Mouse (Mus musculus) thymus, postnatal 14 days (tissue): ENCODE measurements around the gene Spag7.

Experiments used
- DNase-seq: peaks from one replicate; pipeline ENCODE4 v3.0.0; 2021

The Spag7 gene

DNA sequence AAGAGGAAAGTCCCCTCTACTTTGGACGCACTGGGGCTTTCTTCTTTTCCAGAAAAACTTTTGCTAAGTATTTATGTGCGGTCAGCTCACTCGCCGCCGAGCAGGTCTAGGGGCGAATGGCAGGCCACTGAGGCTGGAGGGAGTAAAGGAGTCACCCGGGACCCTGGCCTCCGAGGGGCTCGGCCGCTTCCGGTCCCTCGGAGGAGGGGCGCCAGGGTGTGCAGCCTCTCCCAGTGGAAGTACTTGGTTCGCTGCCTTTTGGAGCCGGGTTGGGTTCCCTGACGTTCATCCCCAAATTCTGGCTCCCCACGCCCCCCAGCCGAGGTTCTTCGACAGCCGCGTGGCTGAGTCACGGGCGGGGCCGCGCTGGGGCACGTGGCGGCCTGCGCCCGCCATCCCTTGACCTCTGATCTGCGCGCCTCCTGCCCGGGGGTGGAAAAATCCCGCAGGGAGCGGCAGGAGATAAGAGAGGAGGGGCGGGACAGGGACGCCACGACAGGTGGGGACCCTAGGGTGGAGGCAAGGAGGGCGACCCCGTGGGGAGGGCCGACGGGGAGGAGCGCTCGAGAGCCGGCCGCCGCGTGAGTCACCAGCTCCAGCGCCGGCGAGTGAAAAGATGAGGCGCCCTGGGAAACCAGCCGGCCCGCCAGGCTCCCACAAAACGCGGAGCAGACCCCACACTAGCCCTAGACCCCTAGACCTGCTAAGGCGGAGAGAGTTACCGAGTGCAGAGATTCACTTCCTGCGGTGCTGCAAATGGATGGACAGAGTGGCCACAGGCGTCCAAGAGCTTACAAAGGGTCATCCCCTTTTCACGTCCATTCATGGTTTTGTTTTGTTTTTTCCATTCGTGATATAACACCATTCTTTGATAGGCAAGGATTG, 13.4 kb downstream of the Spag7 start:
- peak; percentile 73 for DNase-seq

DNA sequence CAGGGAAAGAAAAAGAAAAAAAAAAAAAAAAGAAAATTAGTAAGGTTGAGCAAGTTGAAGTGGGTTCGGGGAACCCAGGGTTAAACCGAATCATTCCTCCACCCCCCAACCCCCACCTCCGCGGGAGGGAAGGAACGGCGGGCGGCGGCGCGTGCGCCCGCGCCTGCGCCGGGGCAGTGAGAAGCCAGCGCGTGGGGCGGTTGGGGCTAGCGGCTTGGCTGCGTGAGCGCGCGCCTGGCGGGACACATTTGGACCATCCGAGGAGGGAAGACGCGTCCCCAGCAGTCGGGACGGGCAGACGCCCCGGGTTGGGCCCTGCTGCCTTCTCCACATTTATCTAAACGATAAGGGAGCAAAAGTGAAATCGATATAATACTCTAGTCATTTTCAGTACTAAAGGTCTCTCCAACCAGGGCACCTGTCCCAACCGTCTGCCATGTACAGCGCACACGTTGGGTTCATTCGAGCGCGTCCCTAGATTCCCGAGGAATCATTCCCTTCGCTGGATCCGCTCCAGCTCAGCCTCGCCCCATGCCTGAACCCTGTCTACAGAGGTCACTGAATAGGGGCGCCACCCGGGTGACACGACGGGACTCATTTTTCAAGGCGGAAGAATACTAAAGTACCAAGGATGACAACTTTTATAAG, 14.2 kb downstream of the Spag7 start:
- peak; percentile 85 for DNase-seq

DNA sequence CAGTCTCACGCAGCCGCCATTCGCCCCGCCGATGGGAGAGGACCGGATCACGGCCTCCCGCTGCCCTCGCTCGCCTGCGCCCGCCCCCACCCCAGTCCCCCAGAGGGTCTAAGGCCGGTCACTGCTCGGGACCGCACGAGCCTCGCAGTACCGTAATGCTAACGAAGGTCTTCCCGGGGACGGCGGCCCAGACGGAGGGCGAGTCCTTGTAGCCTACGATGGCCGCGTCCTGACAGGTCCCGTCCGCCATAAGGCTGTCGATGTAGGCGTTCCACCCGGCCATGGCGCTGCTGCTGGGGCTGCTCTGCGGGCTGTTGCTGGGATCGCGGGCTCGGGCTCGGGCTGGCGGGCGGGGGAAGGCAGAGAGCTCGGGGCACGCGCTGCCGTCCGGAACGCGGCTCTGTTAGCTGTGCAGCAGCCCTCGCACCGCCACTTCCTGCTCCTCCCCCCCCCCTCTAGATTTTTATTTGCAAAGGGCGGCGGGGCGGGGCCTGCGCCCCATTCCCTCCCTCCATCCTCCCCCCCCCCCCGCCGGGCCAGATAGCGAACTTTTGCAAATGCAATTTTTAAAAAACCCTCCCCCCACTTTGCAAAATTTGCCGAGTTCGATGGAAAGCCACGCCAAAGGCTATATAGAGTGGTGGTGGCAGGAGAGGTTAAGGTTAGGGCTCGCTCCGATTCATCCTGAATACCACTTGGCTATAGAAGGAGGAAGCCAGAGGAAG, 14.9 kb downstream of the Spag7 start, which contains the start of gene Pfn1:
Pfn1 (minus strand) TSS at position 447 of the 725 bp plus-strand sequence.
- peak; percentile 90 for DNase-seq

- peak; percentile 89 for DNase-seq
Measured at GRCm38 (mm10) chr11:70653345-70654197, 15.6 kb downstream of the Spag7 start.

- DNase-seq = no peak
Measured at GRCm38 (mm10) chr11:70652884-70653344, 16.3 kb downstream of the Spag7 start.

DNA sequence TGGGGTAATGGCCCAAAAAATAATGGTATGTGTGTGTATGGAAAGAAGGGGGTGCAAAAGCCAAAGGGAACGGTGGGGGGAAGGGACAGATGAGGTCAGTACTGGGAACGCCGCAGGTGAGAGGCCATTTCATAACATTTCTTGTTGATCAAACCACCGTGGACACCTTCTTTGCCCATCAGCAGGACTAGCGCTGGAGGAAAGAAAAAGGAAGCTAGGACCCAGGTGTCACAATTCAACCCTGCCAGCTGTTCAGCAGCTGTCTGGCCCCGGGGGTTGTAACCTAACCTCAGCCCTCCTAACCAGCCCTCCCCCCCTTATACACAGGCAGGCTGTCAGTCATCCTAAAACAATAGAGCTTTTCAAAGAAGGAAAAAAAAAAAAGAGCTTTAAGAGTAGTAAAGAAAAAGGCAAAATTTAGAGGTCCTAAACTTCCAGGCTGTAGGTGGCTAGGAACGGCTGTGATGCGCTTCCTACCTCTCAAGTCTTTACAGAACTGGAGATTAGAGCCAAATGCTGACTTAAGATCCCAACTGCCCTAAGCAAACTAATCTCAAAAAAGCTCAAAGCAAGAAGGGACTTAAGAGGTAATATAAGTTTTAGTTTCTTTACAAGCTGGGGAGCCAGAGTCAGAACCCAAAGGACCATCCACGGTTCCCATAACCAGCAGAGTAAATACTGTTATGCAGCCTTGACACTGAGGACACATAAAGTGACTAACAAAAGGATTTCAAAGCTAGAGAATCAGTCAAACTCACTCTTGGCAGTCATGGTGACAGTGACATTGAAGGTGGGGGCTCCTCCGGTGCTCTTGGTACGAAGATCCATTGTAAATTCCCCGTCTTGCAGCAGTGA, 17.0 kb downstream of the Spag7 start:
- peak; percentile 76 for DNase-seq

GRCm38 (mm10) chr11:70651391-70651790, 17.8 kb downstream of the Spag7 start:
- DNase-seq = no peak

DNA sequence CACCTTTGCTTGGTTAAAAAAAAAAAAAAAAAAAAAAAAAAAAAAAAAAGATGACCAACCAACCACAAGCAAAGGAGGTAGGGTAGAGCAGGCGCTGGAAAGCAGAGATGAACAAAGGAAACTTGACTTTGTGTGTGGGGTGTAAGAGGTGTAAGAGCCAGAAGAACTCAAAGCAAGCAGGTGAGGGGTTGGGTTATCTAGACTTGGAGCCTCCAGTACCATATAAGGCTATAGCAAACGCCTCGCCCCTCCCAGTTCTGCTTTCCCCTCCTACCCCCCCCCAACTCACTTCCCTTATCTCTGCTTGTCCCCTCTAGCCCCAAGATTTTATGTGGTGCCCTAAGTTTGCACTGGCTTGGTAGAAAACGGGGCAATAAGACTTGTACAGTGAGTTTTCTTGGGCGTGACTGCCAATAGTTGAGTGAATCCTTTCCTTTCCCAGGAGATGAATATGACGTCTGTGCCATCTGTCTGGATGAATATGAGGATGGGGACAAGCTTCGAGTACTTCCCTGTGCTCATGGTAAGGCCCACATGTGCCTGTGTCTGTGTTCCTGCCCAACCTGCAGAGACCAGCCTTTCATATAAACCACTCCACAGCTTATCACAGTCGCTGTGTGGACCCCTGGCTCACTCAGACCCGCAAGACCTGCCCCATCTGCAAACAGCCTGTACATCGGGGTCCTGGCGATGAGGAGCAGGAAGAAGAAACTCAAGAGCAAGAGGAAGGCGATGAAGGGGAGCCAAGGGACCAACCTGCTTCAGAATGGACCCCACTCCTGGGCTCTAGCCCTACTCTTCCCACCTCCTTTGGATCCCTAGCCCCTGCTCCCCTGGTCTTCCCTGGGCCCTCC, 18.7 kb downstream of the Spag7 start:
- peak; percentile 71 for DNase-seq

DNA sequence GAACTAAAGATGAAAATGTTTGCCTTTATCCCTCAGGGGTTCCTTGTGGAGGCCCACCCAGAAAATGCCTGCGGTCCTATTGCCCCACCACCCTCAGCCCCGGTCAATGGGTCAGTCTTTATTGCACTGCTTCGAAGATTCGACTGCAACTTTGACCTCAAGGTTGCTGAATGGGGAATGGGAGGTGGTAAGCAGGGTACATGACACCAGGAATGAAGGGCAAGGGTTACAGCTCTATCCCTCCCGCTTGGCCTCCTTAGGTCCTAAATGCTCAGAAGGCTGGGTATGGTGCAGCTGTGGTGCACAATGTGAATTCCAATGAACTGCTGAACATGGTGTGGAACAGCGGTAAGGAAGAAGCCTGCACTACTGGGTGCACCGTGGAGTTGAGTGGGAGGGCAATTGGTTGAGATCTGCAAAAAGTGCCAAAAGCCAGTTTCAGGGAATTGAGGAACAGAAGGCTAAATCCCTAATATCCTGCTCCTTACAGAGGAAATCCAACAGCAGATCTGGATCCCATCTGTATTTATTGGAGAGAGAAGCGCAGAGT, 20.0 kb downstream of the Spag7 start:
- DNase-seq = no peak

DNA sequence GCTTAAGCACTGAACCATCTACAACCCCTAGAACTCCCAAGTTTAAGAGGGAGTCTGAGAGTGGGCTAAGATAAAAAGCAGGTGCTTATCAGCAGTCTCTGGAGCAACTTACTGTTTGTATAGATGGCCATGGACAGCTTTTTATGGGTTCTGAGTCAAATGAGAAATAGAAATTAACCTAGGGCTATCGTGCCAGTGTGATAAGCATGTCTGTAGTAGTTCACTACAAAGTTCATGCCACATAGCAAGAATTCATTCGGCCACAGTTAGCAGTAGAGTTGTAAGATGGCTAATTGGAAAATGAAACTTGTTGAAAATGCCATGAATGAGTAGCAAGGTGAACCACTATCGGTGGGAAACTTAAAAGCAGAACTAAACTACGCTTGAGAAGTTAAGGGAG, 20.7 kb downstream of the Spag7 start:
- DNase-seq = no peak

DNA sequence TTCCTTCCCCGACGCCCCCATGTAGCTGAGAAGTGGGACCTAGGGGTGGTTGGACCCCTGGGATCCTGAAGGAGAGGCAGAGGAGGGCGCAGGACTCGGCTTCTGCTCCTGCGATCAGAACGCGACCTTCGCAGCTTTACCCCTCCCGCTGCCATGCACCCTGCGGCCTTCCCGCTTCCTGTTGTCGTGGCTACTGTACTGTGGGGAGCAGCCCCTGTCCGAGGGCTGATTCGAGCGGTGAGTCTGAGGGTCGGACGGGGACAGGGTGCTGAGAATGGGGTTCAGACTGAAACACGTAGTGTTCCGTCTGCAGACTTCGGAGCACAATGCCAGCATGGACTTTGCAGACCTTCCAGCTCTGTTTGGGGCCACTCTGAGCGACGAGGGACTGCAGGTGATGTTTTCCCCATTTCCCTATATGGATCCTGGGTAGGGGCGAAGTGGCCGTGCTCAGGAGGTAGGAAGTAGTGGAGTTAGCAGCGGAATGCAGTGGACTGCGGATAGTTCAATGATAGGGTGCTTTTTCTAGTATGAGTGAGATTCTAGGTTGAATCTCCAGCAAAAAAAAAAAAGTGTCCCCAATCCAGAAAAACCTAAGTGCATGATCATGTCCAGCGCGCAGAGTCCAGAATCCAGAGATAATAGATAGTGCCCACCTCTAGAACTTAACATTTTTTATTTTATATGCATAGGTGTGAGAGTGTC, 21.3 kb downstream of the Spag7 start:
- peak; percentile 74 for DNase-seq

DNA sequence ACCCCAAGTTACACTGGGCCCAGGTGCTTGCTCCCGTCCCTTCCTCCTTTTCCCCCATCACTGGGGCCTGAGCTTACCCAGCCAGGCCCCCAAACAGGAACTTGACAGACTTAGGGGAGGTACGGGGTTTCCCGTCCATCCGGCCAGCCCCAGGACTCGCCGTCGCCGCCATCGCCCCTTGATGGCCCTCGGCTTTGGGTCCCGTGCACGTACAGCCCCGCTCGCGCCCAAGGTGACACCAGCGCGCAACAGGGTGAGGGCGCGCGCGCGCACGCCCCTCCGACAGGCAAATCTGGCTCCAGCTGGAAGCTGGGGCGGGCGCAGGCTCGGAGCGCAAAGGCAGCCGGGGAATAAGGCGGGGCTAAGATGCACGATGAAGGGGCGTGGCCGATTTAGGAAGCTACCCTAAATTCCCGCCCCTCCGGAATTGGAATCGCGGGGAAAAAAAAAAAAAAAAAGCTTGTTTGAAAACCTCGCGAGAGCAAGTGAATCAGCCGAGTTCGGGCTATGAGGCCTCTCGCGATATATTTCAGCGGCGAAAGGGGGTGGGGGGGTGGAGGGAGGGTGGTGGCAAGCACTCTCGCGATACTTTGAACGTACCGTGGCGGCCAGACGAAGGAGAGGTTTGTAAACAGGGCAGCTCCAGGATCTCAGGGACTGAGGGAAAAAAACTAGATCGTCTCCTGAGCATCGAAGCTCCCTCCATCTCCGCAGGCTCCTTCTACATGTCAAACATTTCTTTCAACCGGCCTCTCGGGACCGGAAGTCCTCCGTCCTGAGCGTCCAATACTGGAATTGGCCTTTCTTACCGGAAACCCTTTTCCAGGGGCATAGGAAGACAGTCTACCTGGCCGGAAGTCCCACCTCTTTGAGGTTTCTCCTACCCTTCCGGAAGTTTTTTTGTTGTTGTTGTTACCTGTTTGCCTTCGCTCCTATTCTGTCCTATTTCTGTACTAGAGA, 22.2 kb downstream of the Spag7 start, which contains the start of the genes Rnf167 and Slc25a11:
Rnf167 (plus strand) TSS at position 545 of the 960 bp plus-strand sequence.
Slc25a11 (minus strand) TSS at position 789 of the 960 bp plus-strand sequence.
- peak; percentile 99 for DNase-seq

DNA sequence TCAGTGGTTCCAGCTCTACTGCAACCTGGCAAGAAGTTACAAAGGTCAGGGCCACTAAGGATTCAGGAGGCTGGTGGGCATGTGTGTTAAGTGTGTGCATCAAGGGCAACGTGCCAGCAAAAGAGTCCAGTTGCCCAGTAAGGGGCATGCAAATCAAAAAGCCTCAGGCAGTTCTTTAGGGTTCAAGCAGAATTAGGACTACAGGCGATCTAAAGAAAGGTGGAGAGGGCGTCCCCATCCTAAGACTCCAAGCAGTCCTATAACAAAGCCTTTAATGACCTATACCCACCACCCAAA, 23.0 kb downstream of the Spag7 start:
- DNase-seq = no peak

DNA sequence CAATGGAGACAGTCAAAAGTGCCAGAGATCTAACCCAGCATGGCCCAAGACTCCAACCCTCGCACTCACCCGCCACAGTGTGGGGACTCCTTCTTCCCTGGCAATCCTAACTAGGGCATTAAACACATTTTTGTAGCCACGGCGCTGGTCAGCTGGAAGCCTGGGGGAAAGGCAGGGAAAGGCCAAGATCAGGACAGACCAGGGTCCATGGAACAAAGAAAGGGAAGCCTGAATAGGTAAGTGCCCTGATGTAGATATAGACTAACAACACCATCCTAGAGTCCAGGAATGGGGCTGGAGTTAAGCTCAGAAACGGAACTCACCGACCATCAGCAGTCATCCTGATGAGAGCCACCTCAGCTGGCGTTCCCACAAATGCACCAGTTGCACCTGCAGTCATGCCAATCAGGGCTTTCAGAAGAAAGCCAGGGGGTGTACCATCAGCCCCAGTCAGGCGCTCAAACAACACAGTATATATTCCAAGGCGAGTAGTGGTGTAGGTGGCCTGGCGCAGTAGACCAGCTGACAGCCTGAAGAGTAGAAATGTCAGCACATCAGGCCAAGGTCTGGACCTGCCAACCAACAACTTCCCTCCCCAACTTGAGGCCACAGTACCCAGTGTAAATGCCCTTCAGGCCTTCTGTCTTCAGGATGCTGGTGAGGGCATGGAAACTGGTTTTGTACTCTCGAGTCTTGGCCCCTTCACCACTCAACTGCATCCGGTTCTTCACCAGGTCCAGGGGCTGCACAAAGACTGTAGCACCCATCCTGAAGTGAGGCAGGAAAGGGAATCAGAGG, 23.6 kb downstream of the Spag7 start:
- DNase-seq = no peak

- no peak for DNase-seq
Measured at GRCm38 (mm10) chr11:70644564-70645103, 24.6 kb downstream of the Spag7 start.

GRCm38 (mm10) chr11:70643051-70643450, 26.2 kb downstream of the Spag7 start:
- DNase-seq = no peak

DNA sequence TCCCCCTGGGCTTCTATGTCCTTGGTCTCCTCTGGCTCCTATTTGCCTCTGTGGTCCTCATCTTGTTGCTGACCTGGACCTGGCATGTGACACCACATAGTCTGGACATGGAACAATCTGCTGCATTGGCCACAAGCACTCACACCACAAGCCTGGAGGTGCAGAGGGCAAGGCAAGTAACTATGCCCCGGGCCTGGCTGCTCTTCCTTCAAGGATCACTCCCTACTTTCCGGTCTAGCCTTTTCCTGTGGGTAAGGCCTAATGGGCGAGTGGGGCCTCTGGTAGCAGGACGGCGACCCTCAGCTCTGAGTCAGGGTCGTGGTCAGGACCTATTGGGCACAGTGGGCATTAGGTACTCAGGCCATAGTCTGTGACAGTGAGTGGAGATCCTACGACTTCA, 28.0 kb downstream of the Spag7 start:
- DNase-seq = no peak
